Mouse (Mus musculus): ENCODE measurements around the gene Hsdl2. TPM values are rescaled to one million over a fixed set of nuclear protein-coding genes. Genes with fewer than 3 reads are reported as not detected.

Gene Hsdl2
- polyA plus RNA-seq, 2 experiments = 16.1 to 19.6 TPM

GRCm38 (mm10) chr4:59587872-59588226 lies 6.5 kb downstream of the Hsdl2 start:
- H3K4me1 ChIP-seq (ENCODE audit: control insufficient read depth, insufficient read depth, low read length) = no peaks in the 10 kb centered on the region
- H3K36me3 ChIP-seq (ENCODE audit: control insufficient read depth, insufficient read depth, low read length) = no peaks in the 10 kb centered on the region
- no peak for ATAC-seq (ENCODE audit: low FRiP score, low read depth)
- H3K9me3 ChIP-seq (ENCODE audit: control insufficient read depth, low read length) = no peaks in the 10 kb centered on the region
- H3K27ac ChIP-seq (replicated peaks; ENCODE audit: low read depth, low read length) = no peak overlapping the region
- no peak for TF ChIP-seq POLR2A (IDR thresholded peaks at IDR 0.05; ENCODE audit: borderline replicate concordance, extremely low read depth, insufficient read depth, insufficient read length)
- WGBS = 100% methylated on average over 1 of the region's 1 CpGs
- no peak overlapping the region for H3K4me2 ChIP-seq (replicated peaks; ENCODE audit: low read depth, low read length, severe bottlenecking)
- no peak overlapping the region for H3K4me3 ChIP-seq (replicated peaks; ENCODE audit: low read length)
- H3K9ac ChIP-seq (ENCODE audit: low read depth, low read length, severe bottlenecking) = no peak overlapping the region
- no peak for DNase-seq (ENCODE audit: low spot score)
- H3K27me3 ChIP-seq (ENCODE audit: control insufficient read depth, insufficient read depth, low read length) = no peaks in the 10 kb centered on the region

GRCm38 (mm10) chr4:59594614-59595013 lies 13.3 kb downstream of the Hsdl2 start:
- TF ChIP-seq POLR2A (IDR thresholded peaks at IDR 0.05; ENCODE audit: borderline replicate concordance, extremely low read depth, insufficient read depth, insufficient read length) = no peak
- no peak for ATAC-seq (ENCODE audit: low FRiP score, low read depth)
- no peak overlapping the region for H3K27ac ChIP-seq (replicated peaks; ENCODE audit: low read depth, low read length)
- no peak overlapping the region for H3K4me3 ChIP-seq (replicated peaks; ENCODE audit: low read length)
- no peaks in the 10 kb centered on the region for H3K27me3 ChIP-seq (ENCODE audit: control insufficient read depth, insufficient read depth, low read length)
- WGBS = 78% methylated on average over 2 of the region's 2 CpGs
- no peaks in the 10 kb centered on the region for H3K9me3 ChIP-seq (ENCODE audit: control insufficient read depth, low read length)
- no peaks in the 10 kb centered on the region for H3K4me1 ChIP-seq (ENCODE audit: control insufficient read depth, insufficient read depth, low read length)
- no peaks in the 10 kb centered on the region for H3K36me3 ChIP-seq (ENCODE audit: control insufficient read depth, insufficient read depth, low read length)
- no peak overlapping the region for H3K4me2 ChIP-seq (replicated peaks; ENCODE audit: low read depth, low read length, severe bottlenecking)
- DNase-seq (ENCODE audit: low spot score) = no peak
- H3K9ac ChIP-seq (ENCODE audit: low read depth, low read length, severe bottlenecking) = no peak overlapping the region

- no peak for ATAC-seq (ENCODE audit: low FRiP score, low read depth)
- 87% methylated on average over 2 of the region's 2 CpGs for WGBS
- Histone ChIP-seq H3K9ac (ENCODE audit: low read depth, low read length, severe bottlenecking) (no peak overlapping the region), H3K27ac (replicated peaks; ENCODE audit: low read depth, low read length) (no peak overlapping the region), H3K4me3 (replicated peaks; ENCODE audit: low read length) (no peak overlapping the region), H3K4me2 (replicated peaks; ENCODE audit: low read depth, low read length, severe bottlenecking) (no peak overlapping the region), H3K27me3 (ENCODE audit: control insufficient read depth, insufficient read depth, low read length) (no peaks in the 10 kb centered on the region), H3K4me1 (ENCODE audit: control insufficient read depth, insufficient read depth, low read length) (no peaks in the 10 kb centered on the region), H3K9me3 (ENCODE audit: control insufficient read depth, low read length) (no peaks in the 10 kb centered on the region), H3K36me3 (ENCODE audit: control insufficient read depth, insufficient read depth, low read length) (no peaks in the 10 kb centered on the region)
- no peak for DNase-seq (ENCODE audit: low spot score)
- no peak for TF ChIP-seq POLR2A (IDR thresholded peaks at IDR 0.05; ENCODE audit: borderline replicate concordance, extremely low read depth, insufficient read depth, insufficient read length)
Observed at GRCm38 (mm10) chr4:59596556-59596955, 15.2 kb downstream of the Hsdl2 start.

- no peaks in the 10 kb centered on the region for H3K9me3 ChIP-seq (ENCODE audit: control insufficient read depth, low read length)
- no peak overlapping the region for H3K9ac ChIP-seq (ENCODE audit: low read depth, low read length, severe bottlenecking)
- no peaks in the 10 kb centered on the region for H3K36me3 ChIP-seq (ENCODE audit: control insufficient read depth, insufficient read depth, low read length)
- no peak for DNase-seq (ENCODE audit: low spot score)
- no peak overlapping the region for H3K27ac ChIP-seq (replicated peaks; ENCODE audit: low read depth, low read length)
- H3K27me3 ChIP-seq (ENCODE audit: control insufficient read depth, insufficient read depth, low read length) = no peaks in the 10 kb centered on the region
- H3K4me1 ChIP-seq (ENCODE audit: control insufficient read depth, insufficient read depth, low read length) = no peaks in the 10 kb centered on the region
- ATAC-seq (ENCODE audit: low FRiP score, low read depth) = no peak
- no peak overlapping the region for H3K4me2 ChIP-seq (replicated peaks; ENCODE audit: low read depth, low read length, severe bottlenecking)
- no peak overlapping the region for H3K4me3 ChIP-seq (replicated peaks; ENCODE audit: low read length)
- no peak for TF ChIP-seq POLR2A (IDR thresholded peaks at IDR 0.05; ENCODE audit: borderline replicate concordance, extremely low read depth, insufficient read depth, insufficient read length)
- WGBS = 93% methylated on average over 4 of the region's 4 CpGs
Observed at GRCm38 (mm10) chr4:59602704-59603103, 21.3 kb downstream of the Hsdl2 start.

GRCm38 (mm10) chr4:59604892-59605291 lies 23.5 kb downstream of the Hsdl2 start:
- H3K4me3 ChIP-seq (replicated peaks; ENCODE audit: low read length) = no peak overlapping the region
- no peak for TF ChIP-seq POLR2A (IDR thresholded peaks at IDR 0.05; ENCODE audit: borderline replicate concordance, extremely low read depth, insufficient read depth, insufficient read length)
- DNase-seq (ENCODE audit: low spot score) (no peak), ATAC-seq (ENCODE audit: low FRiP score, low read depth) (no peak)
- H3K4me1 ChIP-seq (ENCODE audit: control insufficient read depth, insufficient read depth, low read length) = no peaks in the 10 kb centered on the region
- 74% methylated on average over 3 of the region's 3 CpGs for WGBS
- H3K36me3 ChIP-seq (ENCODE audit: control insufficient read depth, insufficient read depth, low read length) = no peaks in the 10 kb centered on the region
- H3K4me2 ChIP-seq (replicated peaks; ENCODE audit: low read depth, low read length, severe bottlenecking) = no peak overlapping the region
- H3K9ac ChIP-seq (ENCODE audit: low read depth, low read length, severe bottlenecking) = no peak overlapping the region
- H3K27ac ChIP-seq (replicated peaks; ENCODE audit: low read depth, low read length) = no peak overlapping the region
- no peaks in the 10 kb centered on the region for H3K9me3 ChIP-seq (ENCODE audit: control insufficient read depth, low read length)
- no peaks in the 10 kb centered on the region for H3K27me3 ChIP-seq (ENCODE audit: control insufficient read depth, insufficient read depth, low read length)

DNA sequence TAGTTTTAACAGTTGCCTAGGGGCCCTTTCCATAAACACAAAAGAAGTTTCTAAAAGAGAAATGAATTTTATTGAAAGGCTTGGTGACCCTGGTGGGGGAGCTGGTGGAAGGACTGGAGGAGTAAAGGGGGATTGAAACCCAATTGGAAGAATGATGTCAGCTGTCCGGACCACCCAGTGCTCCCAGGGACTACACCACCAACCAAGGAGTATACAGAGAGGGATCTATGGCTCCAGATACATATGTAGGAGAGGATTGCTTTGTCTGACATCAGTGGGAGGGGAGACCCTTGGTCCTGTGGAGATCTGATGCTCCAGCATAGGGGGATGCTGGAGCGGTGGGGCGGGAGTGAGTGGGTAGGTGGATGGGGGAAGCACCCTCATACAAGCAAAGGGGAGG lies 24.1 kb downstream of the Hsdl2 start:
- Histone ChIP-seq H3K27me3 (ENCODE audit: control insufficient read depth, insufficient read depth, low read length) (no peaks in the 10 kb centered on the region), H3K4me3 (replicated peaks; ENCODE audit: low read length) (no peak overlapping the region), H3K27ac (replicated peaks; ENCODE audit: low read depth, low read length) (no peak overlapping the region), H3K4me1 (ENCODE audit: control insufficient read depth, insufficient read depth, low read length) (no peaks in the 10 kb centered on the region), H3K36me3 (ENCODE audit: control insufficient read depth, insufficient read depth, low read length) (no peaks in the 10 kb centered on the region), H3K9me3 (ENCODE audit: control insufficient read depth, low read length) (no peaks in the 10 kb centered on the region), H3K9ac (ENCODE audit: low read depth, low read length, severe bottlenecking) (no peak overlapping the region), H3K4me2 (replicated peaks; ENCODE audit: low read depth, low read length, severe bottlenecking) (no peak overlapping the region)
- no peak for TF ChIP-seq POLR2A (IDR thresholded peaks at IDR 0.05; ENCODE audit: borderline replicate concordance, extremely low read depth, insufficient read depth, insufficient read length)
- ATAC-seq (ENCODE audit: low FRiP score, low read depth) (no peak), DNase-seq (ENCODE audit: low spot score) (no peak)
- 98% methylated on average over 3 of the region's 3 CpGs for WGBS

All from limb, embryonic 14.5 days (tissue).